Mouse (Mus musculus) heart, adult 11 months (tissue): ENCODE measurements around the gene Gm28710.

Source experiments
- DNase-seq: peaks from one replicate; pipeline ENCODE4 v3.0.0; 2022

Gm28710 gene

GRCm38 (mm10) chr5:16791243-16791860, at the start of gene Gm28710:
Gm28710 (plus strand) TSS chr5:16791810.
- no peak for DNase-seq

DNA sequence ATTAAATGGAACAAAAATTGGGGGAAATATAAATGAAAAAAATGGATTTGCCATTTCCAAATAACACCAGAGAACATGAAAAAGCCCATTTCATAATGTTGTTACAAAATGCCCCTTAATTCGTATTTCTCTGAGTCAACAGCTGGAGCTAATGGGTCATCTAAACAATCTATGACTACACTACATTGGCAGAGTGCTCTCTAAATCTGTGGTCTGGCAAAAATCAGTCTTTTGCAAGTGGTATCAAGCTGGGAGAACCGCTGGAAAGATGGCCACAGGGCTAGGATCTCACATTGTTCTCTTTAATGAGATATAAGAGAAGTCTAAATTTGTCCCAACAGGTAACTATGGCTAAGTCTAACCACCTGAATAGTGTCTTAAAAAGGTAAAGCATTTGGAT, 14.4 kb upstream of the Gm28710 start:
- DNase-seq: no peak

- DNase-seq: no peak
Measured at GRCm38 (mm10) chr5:16778610-16779172, 12.9 kb upstream of the Gm28710 start.

- DNase-seq: no peak
Measured at GRCm38 (mm10) chr5:16785627-16786026, 6.0 kb upstream of the Gm28710 start.

DNA sequence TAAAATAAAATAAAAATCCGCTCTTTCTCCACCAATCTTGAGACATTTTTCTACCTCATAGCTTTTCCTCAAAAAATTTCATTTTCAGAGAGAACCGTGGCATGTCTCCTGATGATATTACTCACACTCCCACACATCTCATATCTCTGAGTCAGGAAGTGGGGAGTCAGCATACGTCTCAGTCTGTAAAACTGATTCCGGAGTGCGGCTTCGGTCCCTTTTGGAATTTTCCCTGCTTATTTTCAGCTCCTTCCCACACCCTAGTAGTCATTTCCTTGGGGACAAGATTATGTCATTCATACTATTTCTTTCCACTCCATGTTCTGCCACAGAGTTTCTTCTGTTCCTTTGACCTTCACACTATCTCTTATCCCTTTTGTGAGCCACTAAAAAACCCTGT, 3.4 kb downstream of the Gm28710 start:
- no peak for DNase-seq

DNA sequence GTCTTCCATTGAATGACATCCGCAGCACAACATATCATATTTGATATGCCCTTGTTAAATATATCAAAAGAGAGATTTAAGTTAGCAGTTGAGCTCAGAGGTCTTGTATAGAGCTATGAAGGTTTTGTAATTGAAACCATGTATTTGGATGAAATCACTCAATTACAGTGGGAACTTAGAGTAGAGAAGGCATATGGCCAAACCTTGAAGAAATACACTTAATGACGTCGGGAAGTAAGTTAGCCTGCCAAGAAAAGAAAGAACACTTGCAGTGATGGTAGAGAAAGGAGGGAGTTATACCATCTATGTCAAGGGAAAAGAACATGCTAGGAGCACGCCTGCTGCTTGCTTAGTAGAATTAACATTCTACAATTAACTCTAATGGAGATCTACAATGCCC, 11.1 kb downstream of the Gm28710 start:
- no peak for DNase-seq

GRCm38 (mm10) chr5:16838991-16839390, 47.4 kb downstream of the Gm28710 start:
- DNase-seq: no peak

GRCm38 (mm10) chr5:16869309-16869915, 77.8 kb downstream of the Gm28710 start:
- DNase-seq: no peak

- DNase-seq: no peak
Measured at GRCm38 (mm10) chr5:16894161-16894560, 102.6 kb downstream of the Gm28710 start.

- peak; percentile 72 for DNase-seq
Measured at GRCm38 (mm10) chr5:16919791-16920190, 128.2 kb downstream of the Gm28710 start.

GRCm38 (mm10) chr5:16922473-16922872, 130.9 kb downstream of the Gm28710 start:
- DNase-seq: no peak
